Comparison of ENCODE assay signal across 21 mouse cellular contexts in the genomic region with DNA sequence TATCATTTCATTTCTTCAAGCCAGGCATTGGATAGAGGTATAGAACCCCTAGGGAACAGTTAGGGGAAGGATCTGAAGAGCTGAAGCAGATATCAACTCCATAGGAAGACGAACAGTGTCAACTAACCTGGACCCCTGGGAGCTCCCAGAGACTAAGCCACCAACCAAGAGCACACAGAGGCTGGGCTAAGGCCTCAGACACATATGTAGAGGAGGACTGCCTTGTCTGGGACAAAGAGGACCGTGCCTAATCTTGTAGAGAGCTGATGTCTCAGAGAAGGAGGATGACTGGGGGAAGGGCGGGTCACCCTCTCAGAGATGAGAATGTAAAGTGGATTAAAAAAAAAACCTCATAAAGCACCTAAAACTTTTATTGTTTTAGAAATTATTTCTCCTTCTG.
DNase-seq lines count a peak whose midpoint lies in the region; ATAC-seq lines count a peak whose summit lies in the region.
"Had no signal": no experiment of that assay in that cellular context is flagged by ENCODE, and none has a peak within 500 bp of the region (broad histone marks: within the 10 kb centered on the region; RNA-seq: fewer than 3 reads in every experiment).

No protein-coding gene starts in this region.

- no peak overlapping the region for H3K27ac ChIP-seq in midbrain, embryonic 11.5 days (ENCODE audit: low read depth, low read length)
- H3K27ac ChIP-seq in midbrain, embryonic 14.5 days (replicated peaks; ENCODE audit: low read depth, low read length) = no peak overlapping the region
- H3K27ac ChIP-seq in midbrain, embryonic 12.5 days (replicated peaks) = no peak overlapping the region
- no peak overlapping the region for H3K27ac ChIP-seq in midbrain, embryonic 15.5 days
- H3K27ac ChIP-seq in midbrain, embryonic 13.5 days = no peak overlapping the region
- H3K27ac ChIP-seq in midbrain, embryonic 10.5 days (replicated peaks) = no peak overlapping the region

- no peak overlapping the region for H3K9ac ChIP-seq in midbrain, embryonic 11.5 days (ENCODE audit: low read length)
- no peak overlapping the region for H3K9ac ChIP-seq in midbrain, embryonic 14.5 days (replicated peaks; ENCODE audit: low read length)
- no peak overlapping the region for H3K9ac ChIP-seq in midbrain, embryonic 12.5 days (replicated peaks)
- no peak overlapping the region for H3K9ac ChIP-seq in midbrain, embryonic 15.5 days
- H3K9ac ChIP-seq in midbrain, embryonic 13.5 days (replicated peaks) = no peak overlapping the region

- no peaks in the 10 kb centered on the region for H3K36me3 ChIP-seq in midbrain, embryonic 11.5 days (ENCODE audit: control insufficient read depth, insufficient read depth, low read length)
- no peaks in the 10 kb centered on the region for H3K36me3 ChIP-seq in midbrain, embryonic 14.5 days (ENCODE audit: control insufficient read depth, insufficient read depth, low read length)
- no peaks in the 10 kb centered on the region for H3K36me3 ChIP-seq in midbrain, embryonic 12.5 days
- H3K36me3 ChIP-seq in midbrain, embryonic 15.5 days (replicated peaks) = no peaks in the 10 kb centered on the region
- no peaks in the 10 kb centered on the region for H3K36me3 ChIP-seq in midbrain, embryonic 13.5 days
- no peaks in the 10 kb centered on the region for H3K36me3 ChIP-seq in midbrain, embryonic 10.5 days
- H3K36me3 ChIP-seq: G1E had no signal

- no peaks in the 10 kb centered on the region for H3K9me3 ChIP-seq in midbrain, embryonic 11.5 days (ENCODE audit: control insufficient read depth, low read length)
- H3K9me3 ChIP-seq in midbrain, embryonic 14.5 days (ENCODE audit: control insufficient read depth, low read length) = no peaks in the 10 kb centered on the region
- no peaks in the 10 kb centered on the region for H3K9me3 ChIP-seq in midbrain, embryonic 12.5 days
- H3K9me3 ChIP-seq in midbrain, embryonic 15.5 days = no peaks in the 10 kb centered on the region
- no peaks in the 10 kb centered on the region for H3K9me3 ChIP-seq in midbrain, embryonic 13.5 days
- H3K9me3 ChIP-seq in midbrain, embryonic 10.5 days (replicated peaks) = no peaks in the 10 kb centered on the region
- H3K9me3 ChIP-seq: G1E had no signal

- DNase-seq in midbrain, embryonic 11.5 days (ENCODE audit: low spot score, missing footprints) = peak; percentile 79
- no peak for DNase-seq in midbrain, embryonic 14.5 days
- DNase-seq in midbrain, embryonic 10.5 days (ENCODE audit: low spot score) = no peak
- DNase-seq: adrenal gland, adult 2 months; adrenal gland, adult 8-10 months; adrenal gland, postnatal 10 days; adrenal gland, postnatal 14 days; adrenal gland, postnatal 25 days; adrenal gland, postnatal 36 days; B cell, adult 2 months; cerebellum, adult 11 months; cerebellum, adult 11-12 months; cerebellum, adult 18-20 months had no signal

- no peak overlapping the region for H3K4me3 ChIP-seq in midbrain, embryonic 11.5 days (ENCODE audit: low read depth, low read length)
- H3K4me3 ChIP-seq in midbrain, embryonic 14.5 days (replicated peaks; ENCODE audit: low read depth, low read length) = no peak overlapping the region
- no peak overlapping the region for H3K4me3 ChIP-seq in midbrain, embryonic 12.5 days
- no peak overlapping the region for H3K4me3 ChIP-seq in midbrain, embryonic 15.5 days
- H3K4me3 ChIP-seq in midbrain, embryonic 13.5 days (replicated peaks) = no peak overlapping the region
- no peak overlapping the region for H3K4me3 ChIP-seq in midbrain, embryonic 10.5 days

- H3K27me3 ChIP-seq in midbrain, embryonic 11.5 days (ENCODE audit: control insufficient read depth, insufficient read depth, low read length) = no peaks in the 10 kb centered on the region
- H3K27me3 ChIP-seq in midbrain, embryonic 14.5 days (ENCODE audit: control insufficient read depth, insufficient read depth, low read length) = no peaks in the 10 kb centered on the region
- H3K27me3 ChIP-seq in midbrain, embryonic 12.5 days = no peaks in the 10 kb centered on the region
- no peaks in the 10 kb centered on the region for H3K27me3 ChIP-seq in midbrain, embryonic 15.5 days (replicated peaks)
- H3K27me3 ChIP-seq in midbrain, embryonic 13.5 days = no peaks in the 10 kb centered on the region
- H3K27me3 ChIP-seq in midbrain, embryonic 10.5 days (ENCODE audit: low read depth, poor library complexity, severe bottlenecking) = no peaks in the 10 kb centered on the region
- H3K27me3 ChIP-seq: CH12.LX, Patski had no signal

- peak; percentile 93 for ATAC-seq in midbrain, embryonic 11.5 days (ENCODE audit: low FRiP score)
- ATAC-seq in midbrain, embryonic 14.5 days (ENCODE audit: low FRiP score, low TSS enrichment) = no peak
- ATAC-seq in midbrain, embryonic 12.5 days (ENCODE audit: low FRiP score, low read depth) = peak; percentile 85
- ATAC-seq in midbrain, embryonic 15.5 days (replicated peaks) = no peak
- peak; percentile 62; the same call in 1 of the 2 replicates for ATAC-seq in midbrain, embryonic 13.5 days
- ATAC-seq: activated CD4-positive, CD25-positive, alpha-beta regulatory T cell, adult 4 months; CD4-positive, CD25-positive, alpha-beta regulatory T cell, adult 4 months; Patski had no signal

- H3K4me1 ChIP-seq in midbrain, embryonic 11.5 days (ENCODE audit: control insufficient read depth, insufficient read depth, low read length) = no peaks in the 10 kb centered on the region
- H3K4me1 ChIP-seq in midbrain, embryonic 14.5 days (ENCODE audit: control insufficient read depth, insufficient read depth, low read length) = no peaks in the 10 kb centered on the region
- H3K4me1 ChIP-seq in midbrain, embryonic 12.5 days = no peaks in the 10 kb centered on the region
- H3K4me1 ChIP-seq in midbrain, embryonic 15.5 days = no peaks in the 10 kb centered on the region
- 0 out of 2 replicates have a peak, but pooled peaks cover 2% of the 10 kb centered on the region for H3K4me1 ChIP-seq in midbrain, embryonic 13.5 days (replicated peaks)
- H3K4me1 ChIP-seq in midbrain, embryonic 10.5 days = peaks cover 5% of the 10 kb centered on the region; the same call in 1 of the 2 replicates

- H3K4me2 ChIP-seq in midbrain, embryonic 11.5 days = no peak overlapping the region
- H3K4me2 ChIP-seq in midbrain, embryonic 14.5 days (ENCODE audit: low read length) = no peak overlapping the region
- no peak overlapping the region for H3K4me2 ChIP-seq in midbrain, embryonic 12.5 days (replicated peaks)
- no peak overlapping the region for H3K4me2 ChIP-seq in midbrain, embryonic 15.5 days
- H3K4me2 ChIP-seq in midbrain, embryonic 13.5 days (replicated peaks) = no peak overlapping the region

- WGBS in midbrain, embryonic 11.5 days = 42% methylated on average over 3 of the region's 3 CpGs
- WGBS in midbrain, embryonic 14.5 days = 31% methylated on average over 3 of the region's 3 CpGs
- WGBS in midbrain, embryonic 12.5 days = 44% methylated on average over 3 of the region's 3 CpGs
- 34% methylated on average over 3 of the region's 3 CpGs for WGBS in midbrain, embryonic 15.5 days
- 40% methylated on average over 3 of the region's 3 CpGs for WGBS in midbrain, embryonic 13.5 days
- WGBS in midbrain, embryonic 10.5 days = 64% methylated on average over 3 of the region's 3 CpGs

Comparison
In these comparisons a context has a peak if more than half of its experiments do, and no peak if none do; other contexts are left out.
1. ATAC-seq: peak in midbrain, embryonic 11.5 days (single experiment), midbrain, embryonic 12.5 days (single experiment) and midbrain, embryonic 13.5 days (single experiment); none in midbrain, embryonic 14.5 days (single experiment) and midbrain, embryonic 15.5 days (single experiment).